10 mouse cellular contexts compared by ENCODE assay signal in genomic region chr8:111786701-111787588, GRCm38 (mm10). TPM values are rescaled to one million over a fixed set of nuclear protein-coding genes. Genes with fewer than 3 reads are reported as not detected.
DNase-seq lines count a peak whose midpoint lies in the region; ATAC-seq lines count a peak whose summit lies in the region.
"Had no signal": no experiment of that assay in that cellular context is flagged by ENCODE, and none has a peak within 500 bp of the region (broad histone marks: within the 10 kb centered on the region; RNA-seq: fewer than 3 reads in every experiment).

No protein-coding gene starts in this region.

- 54% methylated on average over 13 of the region's 13 CpGs for WGBS in heart, embryonic 13.5 days
- WGBS in embryonic facial prominence, embryonic 11.5 days = 53% methylated on average over 13 of the region's 13 CpGs
- 29% methylated on average over 13 of the region's 13 CpGs for WGBS in hindbrain, embryonic 16.5 days
- WGBS in neural tube, embryonic 15.5 days = 23% methylated on average over 13 of the region's 13 CpGs

- peak overlapping the region; percentile 22 for H3K4me2 ChIP-seq in heart, embryonic 13.5 days
- no peak overlapping the region for H3K4me2 ChIP-seq in embryonic facial prominence, embryonic 11.5 days (ENCODE audit: low read depth, low read length)
- H3K4me2 ChIP-seq in hindbrain, embryonic 16.5 days (ENCODE audit: low read length) = peak overlapping the region; percentile 34
- peak overlapping the region; percentile 26 for H3K4me2 ChIP-seq in neural tube, embryonic 15.5 days
- H3K4me2 ChIP-seq: lung, embryonic 14.5 days had no signal

- no peaks in the 10 kb centered on the region for H3K9me3 ChIP-seq in heart, embryonic 13.5 days
- H3K9me3 ChIP-seq in embryonic facial prominence, embryonic 11.5 days (replicated peaks; ENCODE audit: control insufficient read depth, low read length) = no peaks in the 10 kb centered on the region
- H3K9me3 ChIP-seq in hindbrain, embryonic 16.5 days (ENCODE audit: control insufficient read depth, low read length) = no peaks in the 10 kb centered on the region
- H3K9me3 ChIP-seq in neural tube, embryonic 15.5 days (replicated peaks) = no peaks in the 10 kb centered on the region

- H3K4me3 ChIP-seq in heart, embryonic 13.5 days = no peak overlapping the region
- no peak overlapping the region for H3K4me3 ChIP-seq in embryonic facial prominence, embryonic 11.5 days (ENCODE audit: low read depth, low read length)
- H3K4me3 ChIP-seq in hindbrain, embryonic 16.5 days (ENCODE audit: low read length) = no peak overlapping the region
- no peak overlapping the region for H3K4me3 ChIP-seq in neural tube, embryonic 15.5 days (replicated peaks)

- H3K27me3 ChIP-seq in heart, embryonic 13.5 days (replicated peaks) = no peaks in the 10 kb centered on the region
- H3K27me3 ChIP-seq in embryonic facial prominence, embryonic 11.5 days (ENCODE audit: control insufficient read depth, insufficient read depth, low read length) = no peaks in the 10 kb centered on the region
- no peaks in the 10 kb centered on the region for H3K27me3 ChIP-seq in hindbrain, embryonic 16.5 days (replicated peaks; ENCODE audit: control insufficient read depth, insufficient read depth, low read length)
- no peaks in the 10 kb centered on the region for H3K27me3 ChIP-seq in neural tube, embryonic 15.5 days (replicated peaks)

- peaks cover 73% of the 10 kb centered on the region for H3K4me1 ChIP-seq in heart, embryonic 13.5 days
- H3K4me1 ChIP-seq in embryonic facial prominence, embryonic 11.5 days (ENCODE audit: control insufficient read depth, insufficient read depth, low read length) = no peaks in the 10 kb centered on the region; the same call in 1 of the 2 replicates
- H3K4me1 ChIP-seq in hindbrain, embryonic 16.5 days (ENCODE audit: control insufficient read depth, insufficient read depth, low read depth, low read length) = peaks cover 25% of the 10 kb centered on the region
- H3K4me1 ChIP-seq in neural tube, embryonic 15.5 days = peaks cover 44% of the 10 kb centered on the region

- ATAC-seq in heart, embryonic 13.5 days (ENCODE audit: extremely low read depth, insufficient number of reproducible peaks, low FRiP score, low TSS enrichment) = no peak; the same call in 1 of the 2 replicates
- ATAC-seq in embryonic facial prominence, embryonic 11.5 days (replicated peaks; ENCODE audit: insufficient number of reproducible peaks, low FRiP score, low TSS enrichment, low read depth) = no peak
- ATAC-seq in hindbrain, embryonic 16.5 days = peak; percentile 77
- peak; percentile 72 for ATAC-seq in neural tube, embryonic 15.5 days (ENCODE audit: low FRiP score)

- peak overlapping the region; percentile 65 for H3K27ac ChIP-seq in heart, embryonic 13.5 days (replicated peaks)
- H3K27ac ChIP-seq in embryonic facial prominence, embryonic 11.5 days (replicated peaks; ENCODE audit: low read depth, low read length) = peak overlapping the region; percentile 47; the same call in 1 of the 2 replicates
- H3K27ac ChIP-seq in hindbrain, embryonic 16.5 days (ENCODE audit: low read depth, low read length) = peak overlapping the region; percentile 65
- H3K27ac ChIP-seq in neural tube, embryonic 15.5 days (replicated peaks) = peak overlapping the region; percentile 77

- peak overlapping the region; percentile 67 for H3K9ac ChIP-seq in heart, embryonic 13.5 days
- H3K9ac ChIP-seq in embryonic facial prominence, embryonic 11.5 days (replicated peaks; ENCODE audit: low read length) = no peak overlapping the region
- H3K9ac ChIP-seq in hindbrain, embryonic 16.5 days (ENCODE audit: low read depth, low read length) = no peak overlapping the region; the same call in 1 of the 2 replicates
- no peak overlapping the region for H3K9ac ChIP-seq in neural tube, embryonic 15.5 days (replicated peaks)
- H3K9ac ChIP-seq: lung, embryonic 14.5 days had no signal

- no peak for DNase-seq in heart, postnatal 14 days
- peak; percentile 39 for DNase-seq in embryonic facial prominence, embryonic 11.5 days (ENCODE audit: low spot score)
- DNase-seq in spleen, postnatal 4 days (ENCODE audit: low spot score in 2 of 2) = no peak
- DNase-seq in frontal cortex, postnatal 36 days (ENCODE audit: low spot score in 2 of 2) = no peak
- no peak for DNase-seq in cerebellum, adult 9-10 months

- peaks cover 13% of the 10 kb centered on the region for H3K36me3 ChIP-seq in heart, embryonic 13.5 days
- no peaks in the 10 kb centered on the region for H3K36me3 ChIP-seq in embryonic facial prominence, embryonic 11.5 days (replicated peaks; ENCODE audit: control insufficient read depth, insufficient read depth, low read depth, low read length)
- H3K36me3 ChIP-seq in hindbrain, embryonic 16.5 days (ENCODE audit: control insufficient read depth, insufficient read depth, low read length) = no peaks in the 10 kb centered on the region
- no peaks in the 10 kb centered on the region for H3K36me3 ChIP-seq in neural tube, embryonic 15.5 days

- intact Hi-C loops in heart, postnatal 14 days (cut with DNase I) = loop anchor here (5.0 kb wide), 1 partner anchor 35 kb away; no protein-coding TSS in a partner anchor

RNA-seq across cellular contexts. Expression of gene Bcar1, which starts 43.3 kb away (rescaled TPM):
- 40.2 and 43.4 TPM in 2 replicates for polyA plus RNA-seq in heart, embryonic 13.5 days (2015; fragmentation: Nextera tagmentation; extraction: Ambion mirVana)
- 10 to 100 TPM; 27.1 to 35.7 TPM for total RNA-seq in heart, postnatal 14 days (2021)
- polyA plus RNA-seq in embryonic facial prominence, embryonic 11.5 days (2014; fragmentation: Nextera tagmentation; extraction: Ambion mirVana) = 30.9 and 36.5 TPM in 2 replicates
- 37.6 and 50.0 TPM in 2 replicates for polyA plus RNA-seq in hindbrain, embryonic 16.5 days (2015; fragmentation: Nextera tagmentation; extraction: Ambion mirVana)
- polyA plus RNA-seq in neural tube, embryonic 15.5 days (2015; fragmentation: Nextera tagmentation; extraction: Ambion mirVana) = 41.5 and 42.8 TPM in 2 replicates
- total RNA-seq: common myeloid progenitor, adult 5-6 weeks had no signal

Comparison
In these comparisons a context has a peak if more than half of its experiments do, and no peak if none do; other contexts are left out.
1. ATAC-seq: peak in hindbrain, embryonic 16.5 days (single experiment) and neural tube, embryonic 15.5 days (single experiment); none in heart, embryonic 13.5 days (single experiment) and embryonic facial prominence, embryonic 11.5 days (single experiment).
2. Peak in every context shown above with its lines, with median percentiles within 50 percentile points of each other: H3K27ac ChIP-seq.